Mouse (Mus musculus): ENCODE data around the gene Ctdsp2. TPM values are rescaled to one million over a fixed set of nuclear protein-coding genes. Genes with fewer than 3 reads are reported as not detected.

Ctdsp2 gene
- total RNA-seq, 1 experiment from 2014 or later, result 41.1 TPM

Other genes with a start within 250 kb of the Ctdsp2 start
- 7.9 and 16.9 TPM in 2 replicates for gene Atp23, start 77.4 kb upstream of the Ctdsp2 start, total RNA-seq (2017)
- 0.30 TPM in 1 of 2 replicates, not detected in the other for gene Avil, start 22.0 kb downstream of the Ctdsp2 start, total RNA-seq (2017)
- gene Tsfm, start 52.1 kb downstream of the Ctdsp2 start, total RNA-seq (2017), result 23.6 and 35.5 TPM in 2 replicates
- gene Mettl1, start 62.7 kb downstream of the Ctdsp2 start, total RNA-seq (2017), result 16.5 and 19.4 TPM in 2 replicates
- not detected in 2 replicates for gene Eef1akmt3, start 62.8 kb downstream of the Ctdsp2 start, total RNA-seq (2017)
- 0.25 TPM in 1 of 2 replicates, not detected in the other for gene Cyp27b1, start 69.5 kb downstream of the Ctdsp2 start, total RNA-seq (2017)
- 0.89 and 2.2 TPM in 2 replicates for gene March9, start 81.5 kb downstream of the Ctdsp2 start, total RNA-seq (2017)
- 483 and 646 TPM in 2 replicates for gene Cdk4, start 84.8 kb downstream of the Ctdsp2 start, total RNA-seq (2017)
- 54.5 and 56.6 TPM in 2 replicates for gene Tspan31, start 91.5 kb downstream of the Ctdsp2 start, total RNA-seq (2017)
- 59.3 and 89.6 TPM in 2 replicates for gene Agap2, start 96.6 kb downstream of the Ctdsp2 start, total RNA-seq (2017)
- 157 and 201 TPM in 2 replicates for gene Os9, start 142.4 kb downstream of the Ctdsp2 start, total RNA-seq (2017)
- gene B4galnt1, start 186.5 kb downstream of the Ctdsp2 start, total RNA-seq (2017), result 43.3 and 48.6 TPM in 2 replicates
- 0.30 and 0.50 TPM in 2 replicates for gene Slc26a10, start 201.9 kb downstream of the Ctdsp2 start, total RNA-seq (2017)
- gene Arhgef25, start 211.4 kb downstream of the Ctdsp2 start, total RNA-seq (2017), result 8.7 and 18.4 TPM in 2 replicates
- gene Dtx3, start 217.0 kb downstream of the Ctdsp2 start, total RNA-seq (2017), result 56.2 and 56.8 TPM in 2 replicates
- gene Pip4k2c, start 232.9 kb downstream of the Ctdsp2 start, total RNA-seq (2017), result 14.8 and 19.7 TPM in 2 replicates